Mouse (Mus musculus) ES-Bruce4 (cell line): ENCODE data around the gene Slc35a3. TPM values are rescaled to one million over a fixed set of nuclear protein-coding genes. Genes with fewer than 3 reads are reported as not detected.
"Not testable (repeated sequence)": the region's sequence is repeated elsewhere in the genome, so short reads cannot be mapped to it uniquely, and the experiment has no call there.

Source experiments
- H3K27ac ChIP-seq: 2 replicates; pipeline ENCODE4 v1.5.1; 2012; ENCODE audit warnings: low read length, inconsistent platforms; ENCODE audit not compliant: insufficient read depth
- H3K27me3 ChIP-seq: 2 replicates; pipeline ENCODE4 v1.6.1; 2012; ENCODE audit warnings: mild to moderate bottlenecking, low read length, inconsistent platforms; ENCODE audit not compliant: control insufficient read depth, poor library complexity, insufficient read depth, severe bottlenecking
- H3K36me3 ChIP-seq: 2 replicates; pipeline ENCODE4 v1.6.1; 2012; ENCODE audit warnings: inconsistent platforms, mild to moderate bottlenecking, low read length, moderate library complexity; ENCODE audit not compliant: control insufficient read depth, poor library complexity, insufficient read depth, severe bottlenecking
- H3K4me1 ChIP-seq: one replicate; pipeline ENCODE4 v1.8.1; 2011; ENCODE audit warnings: low read length; ENCODE audit not compliant: control insufficient read depth, insufficient read depth
- H3K4me3 ChIP-seq: 2 replicates; pipeline ENCODE4 v1.5.1; 2011; ENCODE audit warnings: low read depth, mild to moderate bottlenecking, low read length
- H3K9ac ChIP-seq: 2 replicates; pipeline ENCODE4 v1.6.1; 2012; ENCODE audit warnings: low read depth, mild to moderate bottlenecking, inconsistent platforms; ENCODE audit not compliant: poor library complexity, severe bottlenecking
- H3K9me3 ChIP-seq: replicated peaks from 2 replicates; pipeline ENCODE4 v1.6.1; 2012; ENCODE audit warnings: mild to moderate bottlenecking, low read length, inconsistent platforms; ENCODE audit not compliant: control insufficient read depth, poor library complexity, insufficient read depth, severe bottlenecking
- CTCF ChIP-seq: IDR thresholded peaks from one replicate; pipeline ENCODE4 v1.8.1; 2011; ENCODE audit warnings: low read depth, low read length
- EP300 ChIP-seq: IDR thresholded peaks from 2 replicates; pipeline ENCODE4 v1.6.1; 2011; ENCODE audit warnings: low read depth, low read length; ENCODE audit not compliant: insufficient read depth
- POLR2A ChIP-seq: IDR thresholded peaks from one replicate; pipeline ENCODE4 v1.8.1; 2011; ENCODE audit warnings: low read length; ENCODE audit not compliant: insufficient read depth
- polyA plus RNA-seq: library from polyadenylated mRNA; stranded (reverse); fragments of >200 nt; gene quantifications from 2 replicates; pipeline ENCODE4 v1.2.4, GENCODE M21; 2011; ENCODE audit warnings: low read depth; ENCODE audit not compliant: missing spikeins, insufficient read depth, insufficient read length

The Slc35a3 gene
- polyA plus RNA-seq, 1 experiment: 31.3 TPM

GRCm38 (mm10) chr3:116658928-116659565 is 53.6 kb downstream of the Slc35a3 start:
- Histone ChIP-seq H3K36me3 (no peaks in the 10 kb centered on the region), H3K9ac (no peak overlapping the region), H3K4me3 (peak overlapping the region; percentile 40), H3K27ac (no peak overlapping the region), H3K4me1 (peaks cover 8% of the 10 kb centered on the region), H3K27me3 (no peaks in the 10 kb centered on the region), H3K9me3 (no peaks in the 10 kb centered on the region)
- TF ChIP-seq POLR2A: no peak
- no peak for TF ChIP-seq EP300

GRCm38 (mm10) chr3:116656184-116656965 is 56.3 kb downstream of the Slc35a3 start:
- 0 out of 2 replicates have a peak overlapping the region, but pooled peaks have one; percentile 15 for H3K27ac ChIP-seq
- H3K4me3 ChIP-seq: no peak overlapping the region
- no peaks in the 10 kb centered on the region; the same call in 1 of the 2 replicates for H3K36me3 ChIP-seq
- TF ChIP-seq EP300 (no peak), POLR2A (no peak)
- H3K27me3 ChIP-seq: no peaks in the 10 kb centered on the region
- peaks cover 8% of the 10 kb centered on the region for H3K4me1 ChIP-seq
- no peak overlapping the region for H3K9ac ChIP-seq
- H3K9me3 ChIP-seq: no peaks in the 10 kb centered on the region

- H3K27ac ChIP-seq, H3K4me1 ChIP-seq, H3K36me3 ChIP-seq, H3K9me3 ChIP-seq, H3K9ac ChIP-seq, H3K4me3 ChIP-seq, H3K27me3 ChIP-seq: not testable (repeated sequence)
Measured at GRCm38 (mm10) chr3:116654051-116654450, 58.6 kb downstream of the Slc35a3 start.

- no peak overlapping the region for H3K27ac ChIP-seq
- no peak overlapping the region for H3K9ac ChIP-seq
- peaks cover 7% of the 10 kb centered on the region for H3K4me1 ChIP-seq
- no peaks in the 10 kb centered on the region for H3K9me3 ChIP-seq
- TF ChIP-seq CTCF (no peak), EP300 (no peak), POLR2A (no peak)
- no peaks in the 10 kb centered on the region for H3K27me3 ChIP-seq
- H3K4me3 ChIP-seq: no peak overlapping the region
- H3K36me3 ChIP-seq: no peaks in the 10 kb centered on the region; the same call in none of the 2 replicates
Measured at GRCm38 (mm10) chr3:116653278-116653945, 59.2 kb downstream of the Slc35a3 start.

GRCm38 (mm10) chr3:116652033-116652446 is 60.6 kb downstream of the Slc35a3 start:
- Histone ChIP-seq H3K9ac (no peak overlapping the region), H3K27ac (no peak overlapping the region), H3K27me3 (no peaks in the 10 kb centered on the region), H3K4me3 (no peak overlapping the region), H3K36me3 (no peaks in the 10 kb centered on the region; the same call in none of the 2 replicates), H3K4me1 (peaks cover 7% of the 10 kb centered on the region), H3K9me3 (no peaks in the 10 kb centered on the region)
- TF ChIP-seq EP300: no peak
- no peak for TF ChIP-seq CTCF
- TF ChIP-seq POLR2A: no peak

- H3K9me3 ChIP-seq: no peaks in the 10 kb centered on the region
Measured at GRCm38 (mm10) chr3:116650698-116651097, 61.9 kb downstream of the Slc35a3 start.

More at GRCm38 (mm10) chr3:116650698-116651097, 61.9 kb downstream of the Slc35a3 start:
- no peak overlapping the region for H3K9ac ChIP-seq
- H3K36me3 ChIP-seq: peaks cover 9% of the 10 kb centered on the region
- no peaks in the 10 kb centered on the region for H3K27me3 ChIP-seq
- no peak overlapping the region for H3K4me3 ChIP-seq
- peaks cover 4% of the 10 kb centered on the region for H3K4me1 ChIP-seq
- H3K27ac ChIP-seq: no peak overlapping the region
- TF ChIP-seq EP300: no peak
- TF ChIP-seq POLR2A: no peak
- no peak for TF ChIP-seq CTCF
